Mouse (Mus musculus): ENCODE data around the gene Zfp52.

Gene Zfp52

GRCm38 (mm10) chr17:21566220-21566619 is 30.9 kb downstream of the Zfp52 start:
- DNase-seq (ENCODE audit: low spot score in 2 of 2) = peak; percentile 54 to 67

GRCm38 (mm10) chr17:21566728-21567349 is 31.5 kb downstream of the Zfp52 start, which contains the start of gene Zfp948:
Gene Zfp948 (plus strand): TSS chr17:21567008.
- DNase-seq (ENCODE audit: low spot score in 2 of 2) = peak; percentile 78 to 81

DNA sequence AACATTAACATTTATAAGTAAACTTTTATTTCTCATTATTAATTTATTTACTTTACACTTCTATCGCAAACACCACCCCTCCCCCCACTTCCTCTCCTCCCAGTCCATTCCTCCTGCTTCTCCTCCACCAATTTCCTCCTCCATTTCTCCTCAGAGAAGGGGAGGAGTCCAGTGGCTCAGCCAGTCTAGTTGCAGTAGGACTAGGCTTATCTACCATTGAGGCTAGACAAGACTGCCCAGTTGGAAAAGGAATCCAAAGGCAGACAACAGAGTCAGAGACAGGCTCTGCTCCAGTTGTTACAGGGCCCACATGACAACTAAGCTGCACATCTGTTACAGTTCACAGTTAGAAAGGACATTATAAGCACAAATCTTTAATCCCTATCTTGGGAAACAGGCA is 32.4 kb downstream of the Zfp52 start:
- peak; percentile 9 to 11 for DNase-seq (ENCODE audit: low spot score in 2 of 2)

- no peak for DNase-seq (ENCODE audit: low spot score in 2 of 2)
Measured at GRCm38 (mm10) chr17:21579080-21579479, 43.7 kb downstream of the Zfp52 start.

GRCm38 (mm10) chr17:21579493-21580175 is 44.3 kb downstream of the Zfp52 start:
- DNase-seq (ENCODE audit: low spot score in 2 of 2) = peak; percentile 16 to 20

DNA sequence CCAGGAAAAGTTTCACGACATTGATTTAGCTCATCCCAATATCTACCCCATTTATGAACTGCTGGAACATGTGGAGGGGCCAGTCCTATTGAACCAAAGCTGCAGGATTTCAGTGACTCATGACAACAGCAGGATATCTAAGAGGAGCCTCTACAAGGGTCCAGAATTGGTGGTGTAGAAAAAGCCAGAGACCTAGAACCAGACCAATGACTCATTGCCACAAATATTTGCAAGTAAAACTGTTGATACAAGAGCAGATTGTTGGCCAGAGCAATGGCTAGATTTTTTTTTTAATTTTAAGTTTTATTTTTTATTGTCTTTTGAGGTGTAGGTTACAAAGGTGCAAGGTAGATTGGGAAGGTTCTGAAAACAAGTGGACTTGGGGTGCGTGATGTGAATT is 50.2 kb downstream of the Zfp52 start:
- no peak for DNase-seq (ENCODE audit: low spot score in 2 of 2)

Measured in right cerebral cortex, adult 2 months (tissue).